Mouse (Mus musculus) cerebellum, adult 11-12 months (tissue): ENCODE results near the gene Exoc4.
A peak's percentile ranks its signal among the peaks of the same experiment; 100 is the strongest.

Experiments
- DNase-seq: peaks from one replicate; pipeline ENCODE4 v3.0.0; 2022

The Exoc4 gene

DNA sequence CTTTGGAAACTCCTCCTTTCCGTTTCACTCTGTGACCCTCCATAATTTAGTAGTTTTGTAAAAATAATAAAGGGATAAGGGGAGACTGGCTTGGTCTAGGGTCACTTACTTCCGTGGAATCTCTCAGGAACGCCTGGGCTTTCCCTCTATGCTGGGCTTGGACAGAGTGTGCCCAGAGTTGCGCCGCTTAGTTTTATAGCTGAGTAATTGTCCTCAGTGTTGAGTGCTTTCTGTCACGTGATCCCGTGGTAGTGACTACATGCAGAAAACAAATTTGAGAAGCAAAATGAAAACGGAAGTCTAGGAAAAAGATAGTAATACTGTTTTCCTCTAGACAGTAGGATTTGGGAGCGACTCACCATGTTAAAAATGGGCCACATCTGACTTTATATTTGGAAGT lies 235.7 kb downstream of the Exoc4 start:
- DNase-seq, result no peak

DNA sequence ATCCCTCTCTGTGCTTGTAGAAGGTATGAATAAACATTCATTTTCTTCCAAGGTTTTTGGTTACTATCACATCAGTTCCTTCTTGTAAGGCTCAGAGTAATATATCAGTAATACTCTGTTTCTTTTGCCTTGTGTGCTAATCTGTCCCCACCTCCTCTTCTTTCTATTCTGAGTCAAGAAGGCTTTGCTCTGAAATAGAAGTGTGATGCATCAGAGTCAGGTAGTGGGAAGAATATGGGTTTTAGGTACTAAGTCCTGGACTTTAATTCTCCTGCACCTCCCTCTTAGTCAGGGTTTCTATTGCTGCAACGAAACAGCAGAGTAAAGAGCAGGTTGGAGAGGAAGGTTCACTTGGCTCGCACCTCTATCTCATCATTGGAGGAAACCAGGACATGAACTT lies 240.9 kb downstream of the Exoc4 start:
- no peak for DNase-seq

DNA sequence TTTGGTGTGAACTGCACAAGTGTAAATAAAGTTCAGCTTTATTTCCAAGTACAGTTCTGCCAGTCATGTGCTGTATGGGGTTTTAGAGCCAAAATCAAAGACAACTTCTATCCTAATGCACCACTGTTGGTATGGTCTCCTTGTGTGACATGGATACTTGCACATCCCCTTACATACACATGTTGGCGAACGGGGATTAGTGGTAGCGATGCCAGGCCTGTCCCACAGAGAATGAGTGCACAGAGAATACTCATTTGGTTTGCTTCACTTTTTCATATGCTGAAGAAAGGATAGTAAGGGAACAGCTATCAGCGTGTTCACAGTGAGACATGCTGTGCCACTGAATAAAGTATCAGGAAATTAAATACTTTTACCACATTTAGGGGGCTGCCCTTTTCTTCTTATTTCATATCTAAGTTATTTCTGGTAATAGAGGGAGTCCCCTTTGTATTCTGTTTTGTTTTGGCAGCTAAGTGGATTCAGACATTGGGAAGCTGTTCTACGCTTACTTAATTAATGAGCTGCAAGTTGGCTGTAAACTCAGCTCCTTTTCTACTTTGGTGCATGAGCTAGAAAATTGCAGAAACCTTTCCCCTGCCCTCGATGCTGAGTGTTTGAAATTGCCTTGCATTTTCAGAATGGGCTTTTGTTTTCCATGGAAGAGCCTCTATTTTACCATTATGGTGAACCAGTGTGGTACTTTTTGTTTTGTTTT lies 247.4 kb downstream of the Exoc4 start:
- no peak for DNase-seq

DNA sequence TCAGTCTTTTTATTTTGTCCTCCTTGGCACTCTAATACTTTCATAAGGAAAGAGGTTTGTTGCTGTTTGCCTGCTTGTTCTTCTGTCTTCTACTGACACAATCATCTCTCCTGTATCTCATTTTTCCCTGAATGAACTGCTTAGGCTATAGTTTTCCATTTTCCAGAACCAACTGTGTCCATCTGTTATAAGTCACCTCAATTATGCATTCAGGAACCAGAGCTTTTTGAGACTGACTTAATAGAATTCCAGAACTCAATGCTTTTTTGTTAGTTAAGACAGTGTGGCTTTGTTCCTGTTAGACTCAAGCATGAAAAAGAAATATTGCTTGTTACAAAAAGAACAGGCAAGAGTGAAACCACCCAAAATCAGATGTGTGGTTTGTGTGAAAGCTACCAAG lies 248.5 kb downstream of the Exoc4 start:
- DNase-seq, result no peak

DNA sequence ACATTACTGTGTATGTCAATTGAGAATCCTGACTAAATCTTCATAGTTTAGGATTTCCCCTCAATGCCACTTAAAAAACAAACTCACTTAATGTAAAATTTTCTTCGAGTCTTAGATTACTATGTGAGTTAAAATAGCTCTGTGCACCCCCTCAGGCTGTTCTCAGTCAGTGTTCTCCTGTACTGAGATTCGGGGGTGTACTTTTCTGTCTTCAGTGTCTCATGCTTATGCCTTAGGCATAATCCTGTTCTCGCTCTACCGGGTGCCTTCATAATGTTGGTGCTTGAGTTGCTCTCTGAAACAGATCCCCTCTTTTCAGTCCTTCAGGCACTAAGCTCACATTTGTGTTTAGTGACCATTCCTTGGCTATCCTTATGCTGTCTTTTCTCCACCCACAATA lies 253.5 kb downstream of the Exoc4 start:
- no peak for DNase-seq

DNA sequence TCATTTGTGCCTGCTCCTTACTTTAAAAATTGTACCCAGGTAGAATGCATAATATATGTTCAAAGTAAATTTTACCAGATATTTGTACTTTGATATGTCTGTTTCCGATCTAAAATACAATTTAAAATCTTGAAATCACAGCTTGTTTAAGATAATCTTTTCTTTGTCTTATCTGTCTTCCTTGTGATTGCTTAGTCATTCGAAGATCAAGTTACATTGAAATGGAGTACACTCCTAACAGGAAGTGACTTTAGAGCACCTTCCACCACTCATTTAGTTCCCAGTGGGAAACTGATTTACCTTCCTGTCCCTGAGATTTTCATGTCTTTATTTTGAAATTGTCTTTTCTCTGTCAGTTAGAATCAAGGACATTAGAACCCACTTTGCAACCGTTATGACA lies 254.5 kb downstream of the Exoc4 start:
- DNase-seq, result no peak

DNA sequence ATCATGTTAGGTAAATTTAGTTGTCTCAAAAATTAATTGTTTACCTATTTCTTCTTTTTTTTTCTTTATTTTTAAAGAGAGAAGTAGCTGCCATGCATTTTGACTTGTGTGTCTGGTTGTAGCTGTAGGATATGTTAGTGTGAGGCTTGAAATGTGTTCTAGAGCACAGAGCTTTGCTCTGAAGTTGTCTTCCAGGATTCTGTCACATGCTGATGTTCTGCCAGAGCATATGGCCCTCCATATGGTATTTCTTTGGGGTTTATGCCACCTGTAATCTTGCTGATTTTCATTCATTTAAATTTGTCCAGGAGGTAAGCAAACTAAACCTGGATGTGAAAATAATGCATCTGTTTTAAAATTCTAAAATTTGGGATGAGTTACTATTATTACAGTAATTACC lies 258.2 kb downstream of the Exoc4 start:
- DNase-seq, result peak; percentile 81

DNA sequence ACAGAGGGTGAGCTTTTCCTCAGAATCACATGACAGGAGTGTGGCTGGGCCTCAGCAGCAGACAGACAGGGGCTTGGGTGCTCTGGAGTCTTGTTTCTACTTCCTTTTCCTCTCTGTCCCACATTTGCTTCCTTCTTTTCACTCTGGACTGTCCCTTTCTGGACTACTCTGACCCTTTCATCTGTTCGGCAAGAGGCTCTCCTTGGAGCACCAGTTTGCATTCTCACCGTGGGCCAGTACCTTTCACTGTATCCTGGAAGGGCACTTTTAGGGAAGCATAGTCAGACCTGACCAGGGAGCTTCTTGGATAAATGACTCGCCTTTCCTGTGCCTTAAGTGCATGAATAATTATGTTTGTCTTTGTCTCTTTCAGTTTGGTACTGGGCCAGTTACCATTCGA lies 266.5 kb downstream of the Exoc4 start:
- no peak for DNase-seq

DNA sequence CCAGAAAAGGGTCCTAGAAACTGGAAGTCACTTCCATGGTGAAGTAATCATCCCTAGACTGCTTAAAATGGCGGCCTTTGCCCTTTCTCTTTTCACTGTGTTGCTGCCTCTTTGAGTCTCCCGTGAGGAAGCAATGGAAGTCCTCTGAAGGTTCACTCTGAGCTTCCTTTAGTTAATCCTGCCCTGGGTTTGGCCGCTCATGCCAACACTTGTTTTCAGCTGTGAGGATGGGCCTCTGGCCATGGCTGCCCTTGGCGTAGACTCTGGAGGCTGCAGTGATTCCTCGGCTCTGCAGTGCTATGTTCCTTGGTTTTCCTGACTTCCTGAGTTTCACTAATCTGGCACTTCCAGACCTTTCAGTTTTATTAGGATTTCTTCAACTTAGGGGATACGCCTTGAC lies 267.9 kb downstream of the Exoc4 start:
- DNase-seq, result no peak

DNA sequence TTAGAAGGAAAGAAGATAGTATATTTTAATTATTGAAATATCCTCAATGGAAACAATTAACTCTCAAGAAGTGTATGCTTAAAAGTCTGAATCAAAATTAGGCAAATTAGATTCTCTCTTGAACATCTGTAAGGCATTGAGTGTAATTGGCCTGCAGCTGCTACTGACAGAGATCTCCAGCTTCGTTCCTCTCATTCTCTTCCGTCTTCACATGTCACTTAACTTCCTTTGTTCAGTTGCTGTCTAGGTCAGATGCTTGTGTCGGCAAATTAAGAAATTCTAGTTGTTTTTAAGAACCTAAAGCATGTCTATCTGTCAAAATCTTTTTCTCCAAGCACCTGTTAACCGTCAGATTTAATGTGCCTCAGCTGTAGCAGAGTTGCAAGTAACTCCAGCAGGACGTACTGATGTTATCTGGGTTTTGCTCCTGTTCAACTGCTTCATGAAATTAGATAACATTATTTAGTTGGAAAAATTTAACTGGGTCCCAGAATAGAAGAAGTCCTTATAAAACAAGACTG lies 269.1 kb downstream of the Exoc4 start:
- no peak for DNase-seq

DNA sequence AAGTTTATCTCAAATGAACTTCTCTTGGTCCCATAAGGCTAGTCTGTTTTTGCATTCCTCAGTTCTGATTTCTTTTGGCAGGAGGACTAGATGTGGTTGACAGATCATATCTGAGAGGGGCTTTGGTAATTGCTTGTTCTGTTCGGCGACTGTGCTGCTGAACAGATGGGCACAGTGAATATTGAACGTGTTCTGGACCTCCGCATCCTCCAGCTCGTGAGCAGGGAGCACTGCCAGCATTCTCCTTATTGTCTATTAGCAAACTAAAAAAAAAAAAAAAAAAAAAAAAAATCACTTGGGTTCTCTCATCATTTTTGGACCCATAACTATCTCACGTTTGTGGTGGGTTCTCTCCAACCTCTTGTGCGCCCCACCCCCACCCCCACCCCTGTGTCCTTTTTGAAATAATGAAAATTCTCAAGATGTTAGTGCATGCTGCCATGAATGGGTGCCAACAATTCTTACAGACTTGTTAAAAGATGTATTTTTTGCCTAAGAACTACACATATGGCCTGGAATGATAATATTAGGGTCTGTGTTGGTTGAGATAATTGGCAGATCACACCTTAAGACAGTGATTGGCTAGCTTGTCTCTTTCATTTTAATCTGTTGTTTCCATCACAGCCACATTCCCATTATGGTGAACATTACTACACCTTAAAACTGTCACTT lies 276.9 kb downstream of the Exoc4 start:
- peak; percentile 21 for DNase-seq

DNA sequence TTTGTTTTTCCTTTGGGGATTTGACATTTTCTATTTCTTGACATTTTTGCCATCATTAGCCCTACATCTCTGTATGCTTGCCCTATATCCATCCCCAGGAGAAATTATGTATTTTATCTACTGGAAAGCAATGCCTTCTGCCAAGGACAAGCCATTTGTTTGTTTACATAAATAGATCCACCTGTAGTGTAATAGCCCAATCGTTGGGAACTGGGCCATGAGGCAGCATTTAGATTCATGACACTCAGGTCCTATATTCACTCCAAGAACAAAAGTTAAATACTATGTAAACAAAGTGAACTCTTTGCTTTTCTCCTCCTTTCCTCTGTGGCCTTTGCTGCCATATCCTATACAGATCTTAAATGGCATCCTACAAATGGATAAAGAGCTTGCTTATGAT lies 291.5 kb downstream of the Exoc4 start:
- no peak for DNase-seq

DNA sequence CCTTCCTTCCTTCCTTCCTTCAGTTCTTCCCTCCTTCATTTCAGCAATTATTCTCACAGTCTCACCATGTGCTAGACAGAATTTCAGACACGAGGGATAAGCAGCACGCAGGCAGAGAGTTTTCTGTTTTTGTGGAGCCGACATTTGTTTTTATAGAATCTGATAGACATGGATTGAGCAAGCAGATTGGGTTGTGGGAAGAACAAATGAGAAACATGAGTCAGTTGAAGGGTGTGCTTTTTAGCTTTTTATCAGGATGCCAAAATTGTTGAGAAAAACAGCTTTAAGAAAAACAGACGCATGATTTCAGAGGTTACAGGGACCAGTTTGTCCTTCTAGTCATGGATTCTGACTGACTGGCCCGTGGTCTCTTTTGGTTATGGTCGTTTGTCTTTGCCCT lies 293.8 kb downstream of the Exoc4 start:
- DNase-seq, result no peak

DNA sequence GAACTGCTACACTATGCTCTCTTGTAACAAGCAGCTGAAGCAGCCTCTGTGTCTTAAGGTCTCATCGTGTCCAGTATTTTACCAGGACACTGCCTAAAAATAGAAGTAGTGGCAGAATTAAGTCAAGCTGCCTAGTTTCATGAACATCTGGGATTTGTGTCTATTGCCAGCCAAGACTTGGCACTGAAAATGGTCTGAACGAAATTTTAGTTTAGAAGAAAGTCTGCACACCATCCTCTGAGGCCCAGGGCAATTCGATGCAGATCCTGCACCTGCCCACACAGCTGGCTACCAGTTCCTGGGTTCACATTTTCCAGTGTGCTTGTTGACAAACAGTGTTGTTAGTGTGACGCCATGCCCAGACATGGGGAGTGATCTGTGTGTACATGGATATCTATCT lies 303.0 kb downstream of the Exoc4 start:
- no peak for DNase-seq

DNA sequence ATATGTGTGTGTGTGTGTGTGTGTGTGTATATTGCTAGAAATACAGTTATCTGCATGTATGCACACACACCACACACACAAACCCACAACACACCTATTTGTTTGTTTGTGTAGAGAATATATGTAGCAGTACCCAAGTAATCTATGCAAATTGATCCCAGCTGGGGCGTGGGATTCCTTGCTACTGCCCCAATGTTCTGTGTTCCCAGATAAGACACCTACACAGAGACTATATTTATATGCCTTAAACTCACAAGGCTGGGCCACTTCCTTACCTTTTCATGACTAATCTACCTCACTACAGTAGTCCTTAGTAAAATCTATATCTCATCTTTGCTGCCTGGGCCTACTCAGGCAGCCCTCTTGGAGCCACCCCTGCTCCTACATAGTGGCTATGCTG lies 312.0 kb downstream of the Exoc4 start:
- DNase-seq, result no peak

DNA sequence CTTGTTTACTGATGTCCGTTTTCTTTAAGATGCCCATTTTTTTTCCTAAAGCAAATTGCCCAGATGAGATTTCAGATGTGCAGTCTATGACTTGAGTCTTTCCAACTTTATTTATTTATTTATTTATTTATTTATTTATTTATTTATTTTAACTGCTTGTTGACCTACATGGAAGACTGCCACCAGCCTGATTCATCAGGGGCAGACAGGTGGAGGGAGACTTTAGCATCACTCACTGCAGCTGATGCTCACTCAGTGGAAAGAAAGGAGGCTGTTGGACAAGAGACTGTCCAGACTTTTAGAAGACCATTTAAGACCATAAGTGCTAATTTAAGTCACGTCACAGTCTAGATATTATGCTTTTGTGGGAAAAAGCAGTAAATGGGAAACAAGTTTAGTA lies 313.0 kb downstream of the Exoc4 start:
- peak; percentile 8 for DNase-seq

DNA sequence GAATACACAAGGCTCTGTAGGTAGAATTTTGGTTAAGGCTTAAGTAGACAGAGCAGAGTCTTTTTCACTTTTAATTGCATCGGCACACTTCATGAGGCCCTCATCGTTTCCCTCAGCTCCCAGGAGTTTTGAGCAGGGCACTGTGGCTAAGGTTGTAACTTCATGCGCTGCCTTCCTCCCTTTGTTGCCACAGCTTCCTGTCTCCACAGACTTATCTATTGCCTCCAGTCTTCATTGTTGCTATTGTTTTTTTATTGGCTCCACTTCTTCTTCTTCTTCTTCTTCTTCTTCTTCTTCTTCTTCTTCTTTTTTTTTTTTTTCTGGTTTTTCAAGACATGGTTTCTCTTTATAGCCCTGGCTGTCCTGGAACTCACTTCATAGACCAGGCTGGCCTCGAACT lies 327.1 kb downstream of the Exoc4 start:
- DNase-seq, result no peak

DNA sequence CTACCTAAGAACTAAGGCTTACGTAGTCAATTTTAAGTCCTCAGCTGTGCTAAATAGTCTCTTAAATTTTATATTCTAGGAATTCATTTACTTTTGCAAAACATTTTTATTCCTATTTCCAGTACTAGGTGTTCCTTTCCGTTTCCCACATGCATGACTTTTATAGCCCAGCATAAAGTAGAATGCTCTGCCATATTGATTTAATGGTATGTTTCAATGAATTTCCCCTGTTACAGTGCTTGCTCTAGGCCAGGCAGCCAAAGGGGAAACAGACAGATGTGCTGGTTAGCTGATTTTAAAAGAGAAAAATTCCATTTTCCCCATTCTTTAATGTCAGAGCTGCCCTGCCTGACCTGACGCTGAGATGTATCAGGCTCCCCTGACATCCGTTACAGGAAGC lies 359.6 kb downstream of the Exoc4 start:
- DNase-seq, result no peak

DNA sequence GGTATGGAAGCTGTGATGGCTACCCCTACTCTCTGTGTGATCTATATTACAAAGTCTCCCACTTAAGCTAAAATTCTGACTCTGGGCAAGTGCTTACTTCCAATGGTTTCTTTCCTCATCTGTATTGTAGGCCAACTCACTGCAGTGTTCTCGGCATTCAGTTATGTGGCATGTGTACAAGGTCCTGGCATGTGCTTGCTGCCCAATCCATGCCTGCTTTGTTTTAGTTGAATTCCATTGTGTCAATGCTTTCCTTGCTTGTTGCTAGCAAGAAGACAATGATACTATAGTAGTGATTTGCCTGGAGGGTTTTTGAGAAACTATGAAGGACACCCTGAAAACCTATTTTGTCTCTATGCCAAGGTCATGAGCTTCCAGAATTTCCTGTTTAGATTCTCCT lies 365.1 kb downstream of the Exoc4 start:
- DNase-seq, result no peak

DNA sequence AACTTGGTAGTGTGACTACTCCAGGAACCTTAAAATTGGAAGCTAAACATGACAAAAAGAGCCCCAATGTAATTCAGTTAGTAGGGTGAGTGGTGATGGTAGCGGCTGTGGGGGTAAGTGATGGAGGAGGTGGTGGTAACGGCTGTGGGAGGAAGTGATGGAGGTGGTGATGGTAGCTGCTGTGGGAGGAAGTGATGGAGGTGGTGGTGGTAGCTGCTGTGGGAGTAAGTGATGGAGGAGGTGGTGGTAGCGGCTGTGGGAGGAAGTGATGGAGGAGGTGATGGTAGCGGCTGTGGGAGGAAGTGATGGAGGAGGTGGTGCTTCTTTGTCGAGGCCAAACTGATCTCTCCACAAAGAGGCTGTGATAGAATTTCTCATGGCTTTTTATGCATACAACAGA lies 369.7 kb downstream of the Exoc4 start:
- DNase-seq, result no peak

DNA sequence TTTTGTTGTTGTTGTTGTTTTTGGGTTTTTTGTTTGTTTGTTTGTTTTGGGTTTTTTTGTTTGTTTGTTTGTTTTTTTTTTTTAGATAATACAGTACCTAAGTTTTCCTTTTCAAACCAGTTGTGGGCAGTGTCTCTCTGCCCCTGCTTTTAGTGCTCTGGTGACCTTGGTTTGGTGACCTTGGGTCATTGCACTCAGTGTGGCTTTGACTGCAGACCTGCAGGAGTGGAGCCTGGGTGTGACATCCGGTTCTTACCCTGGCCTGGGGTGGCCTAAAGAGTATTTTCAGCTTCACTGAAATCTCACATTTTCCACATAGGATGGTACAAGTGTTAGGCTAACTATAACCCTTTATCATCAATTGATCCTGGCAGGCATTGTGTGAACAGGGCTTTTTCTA lies 371.8 kb downstream of the Exoc4 start:
- DNase-seq, result no peak

DNA sequence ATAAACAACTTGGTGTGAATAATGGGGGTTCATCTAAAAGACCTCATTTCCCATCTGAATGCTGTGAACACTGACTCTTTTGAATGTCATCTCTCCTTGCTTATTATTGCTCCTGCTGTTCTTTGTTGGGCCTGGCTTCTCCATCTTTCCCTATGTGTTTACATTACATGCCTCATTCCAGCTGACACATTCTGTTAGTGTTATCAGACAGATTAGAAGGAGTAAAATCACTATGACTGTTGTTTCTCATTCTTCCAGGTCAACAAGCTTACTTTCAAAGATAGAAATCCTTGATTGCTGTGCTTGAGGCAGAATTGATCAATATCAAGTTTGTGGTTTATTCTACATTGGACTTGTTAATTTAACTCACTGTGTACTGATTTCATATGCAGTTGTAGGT lies 377.0 kb downstream of the Exoc4 start:
- no peak for DNase-seq

DNA sequence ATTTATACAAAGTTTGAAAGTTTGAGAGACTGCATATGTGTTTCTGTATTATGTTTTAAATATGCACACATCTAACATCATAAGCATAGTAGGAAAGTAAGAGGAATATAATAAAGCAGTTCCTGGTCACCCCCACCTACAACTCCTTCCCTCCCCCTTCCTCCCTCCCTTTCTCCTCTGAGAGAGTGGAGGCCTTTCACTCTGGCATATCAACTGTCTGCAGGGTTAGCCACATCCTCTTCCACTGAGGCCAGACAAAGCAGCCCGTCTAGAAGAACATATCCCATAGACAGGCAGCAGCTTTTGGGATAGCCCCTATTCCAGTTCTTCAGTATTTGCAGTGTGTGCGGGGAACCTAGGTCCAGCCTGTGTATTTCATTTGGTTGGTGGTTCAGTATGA lies 382.2 kb downstream of the Exoc4 start:
- DNase-seq, result no peak

DNA sequence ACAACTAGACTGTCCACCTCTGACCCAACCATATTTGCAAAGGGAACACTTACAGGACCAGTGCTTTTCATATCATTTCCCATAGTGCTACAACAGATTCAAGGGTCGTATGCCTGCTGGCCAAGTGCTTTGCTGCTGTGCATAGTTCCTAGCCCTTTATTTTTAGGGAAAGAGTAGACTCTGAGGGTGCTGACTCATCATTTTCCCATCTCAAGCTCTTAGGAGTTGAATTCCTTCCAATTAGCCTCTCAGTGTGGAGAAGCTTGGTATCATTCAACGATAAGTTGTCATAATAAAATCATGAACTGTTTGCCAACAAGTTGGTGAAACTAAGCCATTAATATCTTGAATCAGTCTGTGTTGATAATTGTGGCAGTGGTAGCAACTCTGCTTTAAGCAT lies 388.3 kb downstream of the Exoc4 start:
- no peak for DNase-seq
